Mouse (Mus musculus) kidney, adult 9 months (tissue): ENCODE data around the gene Sptb.

Source experiments
- DNase-seq: peaks from one replicate; pipeline ENCODE4 v3.0.0; 2022

Sptb gene

DNA sequence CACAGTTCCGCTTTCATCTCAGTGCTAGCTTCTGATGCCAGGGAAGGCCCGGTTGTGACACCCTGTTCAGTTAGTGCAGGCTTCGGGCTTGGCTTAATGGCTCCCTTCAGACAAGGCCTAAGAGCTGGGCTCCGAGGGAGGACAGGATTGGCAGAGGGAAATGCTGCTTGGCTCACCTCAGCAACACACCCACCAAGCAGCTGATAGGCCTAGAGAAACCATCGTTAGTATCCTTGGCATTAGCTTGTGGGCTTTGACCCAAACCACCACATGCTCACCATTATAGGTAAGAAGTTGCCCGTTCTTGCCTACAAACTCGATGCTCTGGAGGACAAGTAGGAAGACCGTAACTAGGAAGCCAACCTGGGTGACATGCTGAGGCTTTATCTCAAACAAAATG is 38.3 kb downstream of the Sptb start:
- DNase-seq: no peak

DNA sequence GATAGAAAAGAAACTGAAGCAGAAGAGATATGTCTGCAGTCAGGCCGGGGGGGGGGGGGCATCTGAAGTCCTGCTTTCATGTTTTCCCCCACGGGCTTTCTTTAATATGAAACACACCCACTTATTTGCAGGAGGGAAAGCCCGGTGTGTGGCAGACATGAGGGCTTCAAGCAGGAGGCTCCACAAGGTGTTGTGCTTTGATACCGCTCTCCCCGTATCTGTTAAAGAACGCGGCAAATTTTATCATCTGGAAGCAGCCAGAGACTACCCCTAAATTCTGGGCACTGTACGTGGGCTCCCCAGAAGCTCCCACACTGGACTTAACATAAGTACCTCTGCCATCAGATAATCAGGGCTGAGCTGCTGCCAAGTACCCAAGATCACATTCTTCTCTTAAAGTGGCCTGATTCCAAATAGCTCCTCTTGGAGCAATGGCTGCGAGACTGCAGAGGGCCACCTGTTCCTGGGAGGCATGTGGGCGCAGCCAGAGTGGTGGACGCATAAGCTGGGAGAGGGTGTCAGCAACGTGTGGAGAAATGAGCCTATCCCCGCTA is 39.7 kb downstream of the Sptb start:
- DNase-seq: no peak

DNA sequence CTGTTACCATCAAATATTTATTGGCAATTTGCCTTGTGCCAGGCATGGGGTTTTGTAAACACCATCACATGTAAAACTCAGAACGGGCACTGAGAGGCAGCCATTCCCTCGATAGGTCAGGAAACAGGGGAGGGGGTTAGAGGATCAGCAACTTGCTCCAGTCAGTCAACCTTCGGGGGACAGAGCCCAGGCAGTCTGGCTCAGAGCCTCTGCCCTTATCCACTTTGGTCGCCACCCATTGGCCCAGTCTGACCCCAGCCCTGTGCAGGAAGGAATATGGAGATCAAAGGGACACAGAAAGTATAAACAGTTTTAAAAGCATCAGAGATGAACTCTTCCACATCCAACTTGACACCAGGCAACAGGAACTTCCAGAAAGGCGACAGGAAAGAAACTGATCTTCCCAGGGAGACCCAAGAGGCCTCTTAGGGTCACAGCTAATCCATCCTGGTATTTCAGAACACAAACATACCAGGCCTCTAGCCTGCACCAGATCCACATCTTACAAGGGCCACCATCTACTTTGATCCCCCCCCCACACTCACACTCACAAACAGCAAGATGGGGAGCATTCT is 40.3 kb downstream of the Sptb start:
- no peak for DNase-seq

DNA sequence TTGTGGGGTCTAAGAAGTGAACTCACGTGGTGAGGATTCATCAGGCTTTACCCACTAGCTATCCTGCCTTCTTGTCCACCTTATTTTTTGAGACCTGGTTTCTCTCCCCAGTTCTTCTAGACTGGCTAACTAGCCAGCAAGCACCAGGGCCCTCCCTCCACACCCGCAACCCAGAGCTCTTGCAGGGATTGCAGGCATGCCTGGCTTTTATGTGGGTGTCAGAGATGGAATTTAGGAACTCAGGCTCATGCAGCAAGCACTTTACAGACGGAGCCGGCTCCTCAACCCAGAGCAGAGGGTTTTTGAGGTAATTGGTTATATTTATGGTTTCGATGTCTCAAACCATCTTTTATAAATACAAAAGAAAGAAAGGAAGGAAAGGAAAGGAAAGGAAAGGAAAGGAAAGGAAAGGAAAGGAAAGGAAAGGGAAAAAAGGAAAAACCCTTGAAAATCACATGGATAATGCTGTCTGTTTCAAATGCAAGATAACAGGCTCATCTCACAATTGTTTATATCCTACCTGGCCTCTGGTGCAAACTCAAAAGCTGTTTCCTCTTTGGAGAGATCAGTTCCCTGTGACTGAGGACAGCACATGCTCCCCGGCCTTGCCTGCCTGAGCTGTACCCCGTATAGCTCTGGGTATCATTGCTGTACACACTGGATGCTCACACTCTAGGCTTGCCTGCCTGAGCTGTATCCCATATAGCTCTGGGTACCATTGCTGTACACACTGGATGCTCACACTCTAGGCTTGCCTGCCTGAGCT is 41.5 kb downstream of the Sptb start:
- DNase-seq: no peak

DNA sequence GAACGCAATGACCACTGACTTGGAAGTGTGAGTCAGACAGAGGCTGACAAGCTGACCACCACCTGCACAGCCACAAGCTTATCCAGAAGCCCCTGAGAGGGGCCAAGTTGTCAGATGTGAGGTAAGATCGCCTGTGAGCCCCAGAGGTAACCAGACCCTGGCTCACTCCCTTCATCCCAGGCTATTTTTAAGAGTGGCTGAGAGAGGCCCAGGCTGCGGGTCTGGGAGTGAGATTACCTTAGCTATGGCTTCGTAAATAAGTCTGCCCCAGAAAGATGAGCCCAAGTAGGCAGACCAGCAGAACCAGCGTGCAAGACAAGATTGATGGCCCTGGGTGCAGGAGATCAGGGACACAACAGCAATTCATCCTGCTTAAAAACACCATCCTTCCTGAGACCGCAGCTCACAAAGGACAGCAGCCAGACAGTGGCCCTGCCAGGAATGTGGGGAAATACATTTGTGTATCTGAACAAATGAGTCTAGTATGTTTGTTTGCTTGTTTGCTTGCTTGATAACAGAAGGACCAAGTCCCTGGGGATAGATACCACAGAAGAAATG is 58.5 kb downstream of the Sptb start:
- DNase-seq: no peak

DNA sequence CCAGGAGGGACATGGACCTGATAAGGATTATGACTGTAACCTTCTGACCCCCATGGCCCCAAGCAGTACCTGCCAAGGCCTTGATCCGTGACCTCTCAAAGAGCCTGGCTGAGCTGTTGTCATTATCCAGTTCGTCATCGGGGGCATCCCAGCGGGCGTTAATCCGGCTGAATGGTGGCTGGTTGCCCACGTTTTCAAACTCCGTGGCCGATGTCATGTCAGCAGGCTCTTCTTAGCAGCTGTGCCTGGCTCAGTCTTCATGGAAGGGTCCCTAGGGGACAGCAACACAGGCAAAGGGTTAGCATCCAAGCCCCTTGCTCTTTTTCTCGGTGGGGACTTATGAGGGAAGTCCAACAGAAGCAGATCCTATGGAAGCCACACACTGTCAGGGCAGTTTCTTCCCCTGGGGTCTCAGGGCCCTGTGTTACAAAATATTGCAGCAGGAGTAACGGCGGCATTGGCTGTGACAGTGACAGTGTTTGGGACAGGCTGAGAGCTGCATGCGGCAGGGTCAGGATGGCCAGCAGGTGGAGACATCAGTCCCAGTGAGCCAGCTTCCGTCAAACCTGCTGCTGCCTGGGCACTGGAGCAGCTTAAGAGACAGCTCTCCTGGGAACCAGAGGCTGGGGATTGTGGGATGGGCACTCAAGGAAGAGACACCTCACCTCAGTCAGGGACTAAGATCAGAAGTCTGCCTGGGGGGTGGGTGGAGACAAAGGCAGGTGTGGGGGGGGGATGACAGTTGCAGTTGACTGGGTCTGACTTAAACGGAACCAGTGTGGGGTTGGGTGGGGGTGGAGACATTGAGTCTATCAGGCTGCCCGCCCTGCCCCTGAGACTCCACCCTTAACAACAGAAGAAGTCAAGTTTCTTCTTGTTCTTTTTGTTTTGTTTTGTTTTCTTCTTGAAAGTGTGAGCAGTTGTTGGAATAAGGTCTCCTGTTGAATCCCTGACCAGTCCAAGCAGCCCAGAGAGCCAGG is 60.3 kb downstream of the Sptb start:
- peak; percentile 63 for DNase-seq

DNA sequence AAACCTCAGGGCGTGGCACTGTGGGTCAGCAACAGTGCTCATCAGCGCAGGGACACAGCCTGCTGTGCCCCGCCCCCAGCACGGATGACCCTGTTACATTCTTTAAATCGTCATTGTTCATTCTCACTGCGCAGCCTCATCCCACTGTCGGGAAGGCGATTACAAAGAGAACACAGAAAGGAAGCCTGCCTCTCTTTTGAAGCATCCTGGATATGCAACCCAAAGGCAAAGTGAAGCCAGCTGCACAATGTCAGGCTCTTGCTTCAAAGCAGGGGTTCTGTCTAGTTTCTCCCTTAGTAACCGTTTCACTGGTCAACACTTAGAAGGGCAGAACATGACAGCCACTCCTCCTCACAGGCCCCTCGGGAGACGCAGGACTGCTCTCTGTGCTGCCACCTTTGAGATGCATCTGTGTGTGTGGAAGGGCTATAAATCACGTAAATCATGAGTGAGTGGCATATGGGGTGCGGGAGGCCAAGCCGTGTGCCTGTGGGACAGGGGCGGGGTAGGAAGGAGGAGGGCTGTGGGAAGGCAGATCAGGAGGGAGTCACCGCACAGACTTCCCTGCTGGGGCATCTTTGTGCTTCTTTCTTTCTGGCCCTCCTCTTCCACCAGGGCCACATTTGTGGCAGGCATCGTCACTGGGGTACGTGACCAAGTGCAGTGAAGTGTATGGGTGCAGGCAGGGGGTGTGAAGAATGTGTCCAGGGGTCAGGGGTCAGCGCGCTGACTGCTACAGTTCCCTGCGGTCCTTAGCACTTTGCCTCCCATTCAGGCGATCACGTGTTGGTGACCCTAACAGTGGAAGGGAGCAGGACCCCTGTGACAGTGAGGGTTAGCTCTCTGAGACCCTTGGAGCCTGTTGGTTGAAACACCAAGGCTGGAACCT is 64.9 kb downstream of the Sptb start:
- DNase-seq: no peak

DNA sequence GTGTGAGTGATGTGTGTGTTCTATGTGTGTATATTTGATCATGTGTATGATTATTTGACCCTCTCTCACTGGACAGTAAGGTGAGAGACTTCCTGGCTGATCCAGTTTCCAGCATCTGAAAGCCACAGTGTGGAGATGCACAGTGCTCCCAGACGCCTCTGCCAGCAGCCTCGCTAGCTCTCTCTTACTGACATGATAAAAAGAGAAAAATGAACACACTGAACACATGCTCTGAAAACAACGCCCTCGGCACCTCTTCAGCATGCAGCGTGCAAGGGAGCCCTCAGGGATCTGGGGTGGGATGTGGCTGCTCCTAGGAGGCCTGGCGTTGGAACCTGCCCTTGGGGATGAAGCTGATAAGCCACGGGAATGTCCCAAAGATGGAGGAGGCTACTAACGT is 66.7 kb downstream of the Sptb start:
- DNase-seq: no peak

DNA sequence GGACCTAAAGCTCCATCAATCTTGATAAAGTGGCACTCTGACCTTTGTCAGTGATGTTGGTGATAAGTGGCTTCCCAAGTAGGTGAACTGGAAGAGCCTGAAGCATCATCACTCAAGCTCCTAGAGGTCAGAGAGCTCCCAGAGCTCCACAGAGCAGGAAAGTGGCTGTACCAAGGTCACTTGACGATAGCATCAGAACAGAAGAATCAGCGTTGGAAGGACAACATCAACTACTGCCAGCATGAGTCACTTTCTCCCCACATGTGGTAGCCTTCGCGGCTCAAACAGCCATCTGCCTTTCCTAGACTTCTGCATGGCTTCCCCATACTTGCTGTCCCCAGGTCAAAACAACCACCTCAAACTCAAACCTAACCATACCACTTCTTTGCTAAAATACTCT is 67.7 kb downstream of the Sptb start:
- no peak for DNase-seq

DNA sequence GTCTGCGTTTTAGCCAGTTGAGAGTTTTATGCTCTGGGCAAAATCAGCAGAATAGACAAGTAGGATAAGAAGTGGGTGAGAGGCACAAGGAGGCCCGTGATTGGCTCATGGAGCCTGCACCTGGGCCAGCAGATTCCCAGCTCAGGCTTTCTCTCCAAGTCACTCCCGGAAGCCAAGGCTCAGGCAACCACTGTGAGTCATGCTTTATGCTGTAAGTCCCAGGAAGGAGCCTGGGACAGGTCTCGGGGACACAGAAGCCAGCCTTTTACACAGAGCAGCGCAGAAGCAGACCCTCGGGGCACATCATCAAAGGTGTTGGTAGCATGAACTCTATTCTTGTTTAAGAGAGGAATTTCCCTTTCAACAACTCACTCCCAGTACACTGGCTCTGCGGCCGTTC is 69.7 kb downstream of the Sptb start:
- DNase-seq: no peak

DNA sequence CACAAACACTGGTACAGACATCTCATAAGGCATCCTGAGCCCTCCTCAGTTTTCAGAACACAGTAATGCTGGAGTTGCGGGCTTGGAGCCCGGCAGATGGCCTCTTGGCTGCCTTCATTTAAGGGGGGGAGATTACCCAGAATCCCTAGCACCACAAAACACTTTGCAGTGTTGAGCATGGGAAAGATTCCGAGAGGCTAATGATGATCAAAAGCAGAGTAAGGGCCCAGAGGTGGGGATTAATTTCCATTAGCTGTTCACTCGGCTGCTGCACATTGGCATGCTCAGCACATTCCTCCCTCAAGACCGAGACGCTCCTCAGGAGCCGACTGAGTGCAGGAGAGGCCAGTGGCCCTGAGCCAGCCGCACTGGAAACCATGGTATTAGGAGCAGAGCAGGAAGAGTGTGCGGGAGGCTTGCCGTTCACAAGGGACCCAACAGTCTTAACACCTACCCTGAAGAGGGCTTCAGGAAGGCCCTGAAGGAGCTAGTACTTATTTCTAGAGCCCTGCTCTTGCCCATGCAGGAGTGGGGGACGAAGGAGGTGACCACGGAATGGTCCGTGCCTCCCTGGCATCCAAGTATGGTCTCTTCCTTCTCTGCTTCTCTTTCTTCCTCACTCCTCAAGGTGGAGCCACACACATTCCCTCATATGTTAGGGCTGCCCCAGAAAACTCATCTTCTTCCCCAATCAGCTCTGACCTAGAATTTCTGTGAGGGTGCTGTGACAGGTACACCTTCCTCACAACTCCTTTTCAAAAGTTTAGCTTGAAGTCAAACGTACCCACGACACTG is 75.3 kb downstream of the Sptb start:
- peak; percentile 48 for DNase-seq

DNA sequence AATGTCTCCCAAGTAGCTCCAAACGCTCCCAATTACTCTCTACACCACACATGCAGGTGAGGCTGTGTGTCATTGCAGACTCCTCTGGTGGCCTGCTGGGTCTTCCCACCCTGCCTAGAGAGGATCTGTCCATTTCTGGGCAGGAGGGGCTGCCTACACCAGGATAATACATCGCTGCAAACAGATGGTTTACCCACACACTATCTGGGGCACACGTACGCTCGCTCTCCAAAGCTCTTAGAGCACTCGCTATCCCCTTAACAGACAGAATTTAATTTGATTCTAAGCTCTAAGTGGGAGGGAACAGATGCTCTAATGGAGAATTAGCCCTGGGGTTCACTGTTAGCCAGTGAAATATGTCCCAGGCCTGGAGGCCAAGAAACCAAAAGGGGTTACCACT is 87.0 kb downstream of the Sptb start:
- DNase-seq: no peak

DNA sequence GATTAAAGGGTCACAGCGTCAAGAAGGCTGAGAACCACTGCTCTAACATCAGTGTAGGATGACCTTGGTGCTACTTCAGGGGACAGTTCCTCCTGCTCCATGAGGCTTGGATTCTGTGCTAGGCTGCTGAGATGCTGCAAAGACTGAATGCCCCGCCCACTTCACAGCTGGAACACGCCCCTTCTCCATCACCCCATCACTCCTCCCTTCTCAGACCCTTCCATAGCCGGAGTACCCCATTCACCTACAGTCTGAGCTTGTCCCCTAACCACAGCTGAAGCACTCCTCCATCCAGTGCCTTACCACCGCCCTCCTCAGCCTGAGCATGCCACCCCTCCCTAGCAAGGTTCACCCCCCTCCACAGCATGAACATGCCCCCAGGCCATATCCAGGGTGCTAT is 90.5 kb downstream of the Sptb start:
- no peak for DNase-seq

DNA sequence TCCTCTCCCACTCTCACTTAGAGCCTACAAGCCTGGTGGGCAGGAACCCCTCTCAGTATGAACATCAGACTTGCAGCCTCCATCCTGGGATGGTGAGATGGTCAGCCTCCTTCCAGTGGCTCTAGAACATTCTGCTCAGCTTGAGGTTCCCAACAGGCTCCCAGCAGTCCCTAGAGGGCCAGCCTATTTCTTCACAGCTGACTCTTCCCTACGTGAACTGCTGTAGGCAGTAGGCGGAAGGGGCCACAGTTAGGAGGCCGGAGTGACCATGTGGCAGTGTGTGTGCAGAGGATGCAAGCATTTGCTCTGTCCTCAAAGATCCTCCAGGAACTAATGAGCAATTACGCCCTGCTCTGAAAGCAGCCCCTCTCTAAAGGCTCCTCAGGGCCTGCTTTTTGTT is 92.2 kb downstream of the Sptb start:
- no peak for DNase-seq

DNA sequence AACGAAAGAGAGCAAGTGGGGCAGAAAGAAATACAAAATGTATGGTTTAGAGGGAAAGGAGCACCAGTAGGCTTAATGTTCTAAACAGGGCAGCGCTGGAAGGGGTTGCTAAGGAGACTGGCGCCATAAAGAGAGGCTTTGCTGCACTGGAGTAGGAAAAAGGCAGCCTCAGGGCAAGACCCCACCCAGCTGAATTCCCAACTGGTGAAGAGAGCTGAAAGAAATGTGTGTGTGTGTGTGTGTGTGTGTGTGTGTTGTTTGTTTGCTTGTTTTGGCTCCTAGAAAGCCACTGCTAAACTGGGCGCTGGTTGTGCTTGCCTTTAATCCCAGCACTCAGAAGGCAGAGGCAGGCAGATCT is 94.8 kb downstream of the Sptb start:
- no peak for DNase-seq

DNA sequence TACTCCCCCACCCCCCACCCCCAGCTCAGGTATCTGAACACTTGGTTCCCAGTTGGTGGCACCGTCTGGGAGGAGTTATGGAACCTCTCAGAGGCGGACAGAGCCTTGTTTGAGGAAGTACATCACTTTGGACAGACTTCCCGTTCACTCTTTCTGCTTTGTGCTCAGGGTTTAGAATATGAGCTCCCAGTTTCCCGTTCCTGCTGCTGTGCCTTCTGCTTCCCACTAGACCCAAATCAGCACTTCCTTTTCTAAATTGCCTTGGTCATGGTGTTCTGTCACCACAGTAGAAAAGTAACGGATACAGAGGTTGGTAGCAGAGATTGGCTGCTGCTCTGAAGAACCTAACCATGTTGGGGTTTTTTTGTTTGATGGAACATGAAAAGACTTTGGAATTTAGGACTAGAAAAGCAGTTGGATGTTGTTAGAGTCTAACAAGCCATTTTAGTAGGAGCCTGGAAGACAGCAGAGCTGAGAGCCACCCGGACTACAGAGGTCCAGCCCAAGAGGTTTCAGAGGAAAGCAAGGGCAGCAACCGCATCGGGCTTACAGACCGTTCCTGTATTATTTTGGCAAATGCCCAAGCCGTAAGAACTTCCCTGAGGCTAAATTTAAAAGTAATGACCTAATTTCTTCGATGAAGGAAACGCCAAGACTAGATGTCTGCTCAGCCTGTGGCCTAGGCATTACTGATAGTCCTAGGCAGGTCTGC is 95.3 kb downstream of the Sptb start:
- DNase-seq: peak; percentile 18

DNA sequence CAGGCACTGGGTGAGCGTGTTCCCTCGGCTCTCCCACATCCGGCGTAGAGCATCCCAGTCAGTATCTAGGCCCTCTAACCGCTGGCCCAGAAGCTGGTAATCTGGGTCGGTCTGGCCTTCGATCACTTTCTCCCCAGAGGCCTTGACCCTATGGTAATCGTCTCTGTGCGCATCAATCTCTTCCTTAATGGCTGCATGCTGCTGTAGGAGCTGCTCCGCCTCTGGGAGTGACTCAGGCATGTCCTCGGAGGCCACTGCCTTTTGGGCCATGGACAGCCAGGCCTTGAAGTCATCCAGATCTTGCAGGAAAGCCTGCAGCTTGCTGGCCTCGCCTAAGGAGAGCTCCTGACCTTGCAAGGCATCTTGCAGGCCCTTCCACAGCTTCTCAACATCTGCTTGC is 97.7 kb downstream of the Sptb start:
- DNase-seq: no peak

DNA sequence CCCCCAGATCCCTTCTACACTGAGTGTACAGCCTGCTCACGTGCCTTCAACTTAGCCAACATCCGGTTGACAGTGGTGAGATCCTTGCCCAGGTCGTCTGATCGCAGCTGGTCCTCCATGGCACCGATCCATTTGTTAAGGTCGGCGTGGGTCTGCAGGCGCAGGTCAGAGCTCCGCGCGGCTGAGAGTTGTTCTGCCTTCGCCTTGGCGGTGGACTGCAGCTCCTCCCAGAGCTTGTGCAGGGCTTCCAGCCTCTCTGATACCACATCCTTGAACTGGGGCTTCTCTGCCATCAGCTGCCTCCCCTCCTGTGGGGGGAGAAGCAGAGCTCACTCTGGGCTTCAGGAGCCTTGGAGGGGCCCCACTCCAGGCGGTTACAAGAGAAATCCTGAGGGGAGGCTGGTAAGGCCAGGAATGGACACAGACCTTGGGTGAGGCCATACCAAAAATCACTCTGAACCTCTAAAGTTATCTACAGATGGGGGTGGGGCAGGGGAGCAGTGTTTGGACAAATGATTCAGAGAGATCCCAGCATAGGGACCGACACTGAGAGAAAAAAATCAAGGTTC is 101.3 kb downstream of the Sptb start:
- no peak for DNase-seq

DNA sequence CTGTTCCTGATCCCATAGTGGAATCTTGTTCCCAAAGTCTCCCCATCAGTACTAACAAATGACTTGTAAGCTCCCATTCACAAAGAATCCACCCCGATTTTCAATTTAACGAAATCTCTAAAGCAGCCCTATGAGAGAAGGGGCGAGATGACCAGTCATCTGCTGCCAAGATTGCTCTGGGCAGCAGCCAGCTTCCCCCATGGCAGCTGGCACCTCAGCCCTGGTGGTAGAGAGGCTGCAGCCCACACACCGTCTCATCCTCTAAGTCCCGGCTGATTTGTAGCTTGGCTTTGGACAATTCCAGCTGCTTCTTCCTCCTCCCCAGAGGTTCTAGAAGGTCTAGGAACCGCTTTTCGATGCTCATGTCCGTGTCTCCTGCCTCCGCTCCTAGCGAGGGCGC is 102.1 kb downstream of the Sptb start:
- no peak for DNase-seq

DNA sequence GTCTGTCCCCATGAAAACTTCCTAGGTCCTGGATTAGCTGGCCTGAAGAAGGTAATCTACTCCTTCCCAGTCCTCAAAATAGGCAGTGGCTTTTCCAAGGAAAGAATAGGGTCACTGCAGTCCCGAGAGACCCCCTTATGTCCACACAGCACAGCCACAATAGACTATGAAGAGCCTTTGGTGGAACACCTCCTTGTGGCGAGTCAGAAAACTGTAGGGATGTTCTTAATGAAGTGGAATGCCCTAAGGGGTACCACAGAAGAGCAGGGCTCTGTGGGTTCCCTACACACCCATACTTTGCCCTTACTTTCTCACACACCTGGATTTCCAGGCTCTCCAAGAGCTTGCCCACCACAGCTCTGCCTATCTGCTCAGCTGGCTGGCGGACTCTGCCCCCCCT is 104.5 kb downstream of the Sptb start:
- DNase-seq: no peak
